Mouse (Mus musculus) T-helper 17 cell (primary cell): ENCODE results near the gene Fbxl5.

Experiments
- in situ Hi-C, 2 experiments: fragments of 300-600 bp; cut with MboI, MseI; formaldehyde crosslinking; loops; 1 replicate in 1 of 2; 2 replicates in 1 of 2; pipeline ENCODE4 v1.15.1; 2025; ENCODE audit warnings: high pct_unique_total_duplicates in 2 of 2

Fbxl5 gene

GRCm38 (mm10) chr5:43836590-43836989, 15.2 kb upstream of the Fbxl5 start:
- in situ Hi-C loops: loop anchor here (5.0 kb wide), 2 partner anchors 51 to 156 kb away; no protein-coding TSS in a partner anchor

DNA sequence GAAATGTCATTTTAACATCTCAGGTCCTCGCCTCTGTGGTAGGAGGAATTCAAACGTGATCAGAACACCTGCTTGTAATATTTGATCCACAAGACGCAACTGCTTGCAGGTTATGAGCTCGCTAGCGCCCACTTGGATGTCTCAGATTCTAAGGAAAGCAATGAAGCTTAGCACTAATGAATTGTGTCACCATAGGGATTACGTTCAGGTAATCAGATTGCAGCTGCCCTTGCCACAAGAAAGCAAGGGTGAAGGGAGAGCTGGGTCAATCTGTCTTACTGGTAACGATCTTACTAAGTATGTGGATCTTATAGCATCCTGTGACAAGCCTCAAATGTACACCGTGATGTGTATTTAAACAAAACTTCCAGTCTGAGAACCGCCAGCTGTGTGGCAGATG, 5.9 kb upstream of the Fbxl5 start:
- in situ Hi-C loops: no loop called here

GRCm38 (mm10) chr5:43826883-43827282, 5.4 kb upstream of the Fbxl5 start:
- in situ Hi-C loops: no loop called here

DNA sequence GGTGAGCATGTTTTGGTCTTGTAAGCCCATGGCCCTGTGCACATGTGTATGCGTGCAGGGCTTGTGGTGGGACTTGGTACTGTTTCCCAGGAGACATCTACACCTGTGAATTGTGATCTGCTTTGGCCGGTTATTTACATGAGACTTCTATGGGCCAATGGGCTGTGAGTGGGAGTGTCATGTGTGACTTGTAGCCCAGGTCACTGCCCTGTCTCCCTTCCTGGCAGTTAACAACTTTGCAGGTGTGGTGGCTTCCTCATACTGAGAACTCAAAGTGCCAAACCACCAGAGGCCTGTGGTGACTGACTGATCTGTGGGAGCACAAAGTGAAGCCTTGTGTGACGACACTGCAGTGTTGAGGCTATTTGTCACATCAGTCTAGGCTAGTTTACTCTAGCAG, 3.1 kb upstream of the Fbxl5 start:
- in situ Hi-C loops: loop anchor here in 1 of 2 experiments (25.0 kb wide), 1 partner anchor 587 kb away; the partner anchor contains the start of gene Cpeb2

DNA sequence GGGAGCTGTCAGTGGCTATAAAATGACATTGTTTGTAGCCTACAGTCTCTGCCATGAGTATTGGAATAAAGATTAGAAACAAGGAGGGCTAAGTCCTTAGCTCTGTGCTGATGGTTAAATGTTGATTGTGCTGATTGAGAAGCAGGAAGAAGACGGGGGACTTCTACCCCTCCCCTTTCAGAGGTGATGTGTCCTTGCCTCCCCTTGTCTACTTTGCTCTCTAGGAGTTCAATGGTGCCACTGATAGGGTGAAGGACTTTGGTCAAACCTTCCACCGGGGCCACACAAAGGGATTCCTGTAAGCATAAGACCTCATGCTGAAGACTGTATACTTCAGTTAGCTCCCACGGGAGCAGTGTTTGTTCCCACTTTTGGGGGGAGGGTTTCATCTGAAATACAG, 1.4 kb upstream of the Fbxl5 start:
- in situ Hi-C loops: loop anchor here in 1 of 2 experiments (25.0 kb wide), 1 partner anchor 586 kb away; the partner anchor contains the start of gene Cpeb2

DNA sequence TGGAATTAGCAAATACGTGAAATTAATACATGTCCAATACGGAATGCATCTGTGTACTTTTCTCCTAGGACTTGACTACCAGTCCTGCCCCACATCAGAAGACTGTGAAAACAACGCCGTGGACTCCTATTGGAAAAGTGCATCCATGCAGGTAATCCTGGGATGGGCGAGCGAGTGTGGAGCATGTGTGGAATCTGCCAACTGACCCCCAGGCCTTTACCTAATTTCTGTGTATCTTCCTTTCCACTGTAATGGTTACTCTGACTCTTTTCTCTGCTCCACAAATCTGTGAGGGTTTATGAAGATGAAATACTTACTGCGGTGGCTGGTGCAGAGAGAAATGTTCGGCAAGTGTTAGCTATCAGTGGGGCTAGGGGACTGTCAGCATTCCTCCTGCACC, 761 bp upstream of the Fbxl5 start:
- in situ Hi-C loops: loop anchor here in 1 of 2 experiments (25.0 kb wide), 1 partner anchor 585 kb away; the partner anchor contains the start of gene Cpeb2

DNA sequence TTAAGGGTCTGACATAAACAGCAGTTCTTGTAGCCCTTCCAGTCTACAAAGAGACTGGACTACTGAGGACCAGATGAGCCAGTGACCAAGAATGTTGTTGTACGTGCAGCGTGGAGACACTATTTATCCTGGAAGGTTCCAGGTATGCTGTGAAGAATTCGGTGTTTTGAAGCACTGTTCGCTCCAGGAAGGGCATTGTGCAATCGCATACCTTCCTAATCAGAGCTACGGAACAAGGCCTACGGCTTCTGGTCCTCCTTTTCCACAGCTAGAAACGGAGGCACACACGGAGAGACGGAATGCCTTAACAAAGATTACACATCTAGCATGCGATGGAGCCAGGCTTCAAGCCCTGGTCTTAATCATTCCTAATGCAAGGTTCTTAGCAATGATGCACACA, 653 bp downstream of the Fbxl5 start:
- in situ Hi-C loops: loop anchor here in 1 of 2 experiments (25.0 kb wide), 1 partner anchor 583 kb away; the partner anchor contains the start of gene Cpeb2

DNA sequence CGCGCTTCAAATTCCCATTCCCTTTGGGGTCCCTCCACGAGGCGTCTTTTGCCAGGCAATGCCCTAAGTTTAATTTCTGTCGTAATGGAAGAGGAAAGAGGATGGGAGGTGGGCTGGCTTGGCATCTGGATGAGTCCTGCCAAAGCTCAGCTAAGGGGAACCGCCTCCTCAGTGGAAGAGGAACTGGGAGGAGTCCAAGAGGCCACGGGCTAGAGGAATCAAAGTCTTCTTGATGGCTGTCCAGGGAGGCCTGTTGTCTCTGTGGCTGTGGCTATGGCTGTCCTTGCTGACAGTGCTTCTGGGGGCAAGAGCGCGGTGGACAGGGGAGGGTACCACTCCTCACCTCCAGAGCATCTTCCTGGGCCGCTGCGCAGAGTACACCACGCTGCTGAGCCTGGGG, 2.7 kb downstream of the Fbxl5 start, which contains the start of gene Bst1:
Gene Bst1, plus strand, starts transcription at position 191 of the 400 bp plus-strand sequence.
- in situ Hi-C loops: loop anchor here in 1 of 2 experiments (25.0 kb wide), 1 partner anchor 581 kb away; the partner anchor contains the start of gene Cpeb2

DNA sequence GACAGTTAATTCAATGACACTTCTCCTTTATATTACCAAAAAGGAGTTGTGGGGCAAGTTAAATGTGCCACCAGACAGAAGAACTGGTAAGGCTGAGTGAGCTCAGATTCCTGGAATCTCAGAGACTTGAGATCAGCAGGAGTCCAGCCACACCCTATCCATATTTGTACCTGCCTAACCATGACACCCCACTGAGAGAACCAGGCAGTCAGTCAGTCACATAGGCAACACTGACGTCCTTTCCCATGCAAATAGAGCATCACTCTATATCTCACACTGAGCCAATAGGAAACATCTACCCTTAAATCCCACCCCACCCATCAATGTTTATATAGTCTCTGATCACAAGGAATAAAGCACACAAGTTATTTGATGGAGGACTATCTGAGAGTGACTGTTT, 5.7 kb downstream of the Fbxl5 start:
- in situ Hi-C loops: loop anchor here in 1 of 2 experiments (25.0 kb wide), 1 partner anchor 578 kb away; the partner anchor contains the start of gene Cpeb2

- in situ Hi-C loops: loop anchor here in 1 of 2 experiments (25.0 kb wide), 1 partner anchor 577 kb away; the partner anchor contains the start of gene Cpeb2
Measured at GRCm38 (mm10) chr5:43814536-43814935, 6.9 kb downstream of the Fbxl5 start.

GRCm38 (mm10) chr5:43810427-43811062, 10.9 kb downstream of the Fbxl5 start:
- in situ Hi-C loops: loop anchor here in 1 of 2 experiments (25.0 kb wide), 1 partner anchor 573 kb away; the partner anchor contains the start of gene Cpeb2

DNA sequence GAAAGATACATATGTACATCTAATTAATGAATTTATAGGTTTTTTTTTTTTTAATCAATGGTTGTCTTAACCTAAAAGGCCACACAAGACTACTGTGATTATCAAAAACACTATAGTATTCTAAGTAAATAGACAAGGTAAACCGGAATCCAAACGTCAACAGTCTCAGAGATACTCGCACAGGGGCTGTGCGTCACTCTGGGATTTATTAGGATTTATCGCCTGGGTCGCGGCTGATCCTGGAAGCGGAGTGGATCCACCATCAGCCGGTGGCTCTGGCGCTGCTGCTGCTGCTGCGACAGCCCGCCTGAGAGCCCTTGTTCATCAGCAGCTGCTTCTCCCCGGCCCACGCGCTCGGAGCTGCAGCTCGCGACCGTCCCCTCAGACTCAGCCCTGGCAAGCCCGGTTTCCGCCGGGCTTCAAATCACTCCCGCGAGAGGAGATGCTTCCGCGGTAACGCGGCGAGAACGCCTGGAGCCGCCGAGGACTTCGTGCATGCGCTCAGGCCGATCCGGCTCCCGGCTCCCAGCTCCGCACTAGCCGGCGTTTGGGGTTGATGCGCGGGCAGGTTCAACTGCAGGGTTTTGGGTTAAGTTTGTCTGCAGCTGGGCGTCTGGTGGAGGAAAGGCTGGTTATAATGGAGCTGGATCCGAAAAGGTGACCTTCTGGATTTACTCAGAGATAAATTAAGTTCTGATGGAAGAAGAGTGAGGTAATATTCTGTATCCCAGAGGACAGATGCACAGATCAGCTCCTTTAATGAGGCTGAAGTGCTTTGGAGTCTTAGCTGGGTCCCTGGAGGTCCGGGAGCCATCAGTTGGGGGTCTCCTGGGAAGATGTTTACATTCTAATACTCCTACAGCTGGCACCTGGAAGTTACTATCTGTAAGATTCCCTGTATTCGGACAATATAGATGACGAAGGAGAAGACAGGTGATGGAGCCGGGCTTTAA, 13.4 kb downstream of the Fbxl5 start:
- in situ Hi-C loops: loop anchor here (5.0 to 25.0 kb wide), 3 partner anchors 49 to 571 kb away; partner anchors contain the start of gene Cpeb2 (in 1 of the 2)

DNA sequence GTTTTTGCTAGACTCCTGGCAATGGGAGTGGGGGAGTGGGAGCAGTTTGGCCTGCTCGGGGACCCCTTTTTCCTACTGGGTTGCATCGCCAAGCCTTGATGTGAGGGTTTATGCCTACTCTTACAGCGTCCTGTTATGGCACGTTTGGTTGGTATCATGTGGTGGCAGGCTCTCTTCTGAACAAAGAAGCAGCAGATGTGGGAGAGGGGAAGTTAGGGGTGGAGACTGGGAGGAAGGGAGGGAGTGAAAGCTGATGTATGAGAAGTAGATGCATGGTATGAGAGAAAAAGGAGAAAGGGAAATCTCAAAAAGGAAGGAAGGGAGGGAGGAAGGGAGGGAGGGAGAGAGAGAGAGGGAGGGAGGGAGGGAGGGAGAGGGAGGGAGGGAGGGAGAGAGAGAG, 14.5 kb downstream of the Fbxl5 start:
- in situ Hi-C loops: loop anchor here (5.0 to 25.0 kb wide), 3 partner anchors 50 to 570 kb away; partner anchors contain the start of gene Cpeb2 (in 1 of the 2)

- in situ Hi-C loops: loop anchor here (5.0 to 25.0 kb wide), 3 partner anchors 51 to 569 kb away; partner anchors contain the start of gene Cpeb2 (in 1 of the 2)
Measured at GRCm38 (mm10) chr5:43806340-43806739, 15.1 kb downstream of the Fbxl5 start.

- in situ Hi-C loops: loop anchor here (5.0 to 25.0 kb wide), 3 partner anchors 52 to 568 kb away; partner anchors contain the start of gene Cpeb2 (in 1 of the 2)
Measured at GRCm38 (mm10) chr5:43805401-43805800, 16.0 kb downstream of the Fbxl5 start.

GRCm38 (mm10) chr5:43801798-43802197, 19.6 kb downstream of the Fbxl5 start:
- in situ Hi-C loops: loop anchor here in 1 of 2 experiments (10.0 to 25.0 kb wide), 2 partner anchors 127 to 564 kb away; partner anchors contain the start of gene Cpeb2

GRCm38 (mm10) chr5:43801253-43801652, 20.2 kb downstream of the Fbxl5 start:
- in situ Hi-C loops: loop anchor here in 1 of 2 experiments (10.0 to 25.0 kb wide), 2 partner anchors 126 to 564 kb away; partner anchors contain the start of gene Cpeb2

DNA sequence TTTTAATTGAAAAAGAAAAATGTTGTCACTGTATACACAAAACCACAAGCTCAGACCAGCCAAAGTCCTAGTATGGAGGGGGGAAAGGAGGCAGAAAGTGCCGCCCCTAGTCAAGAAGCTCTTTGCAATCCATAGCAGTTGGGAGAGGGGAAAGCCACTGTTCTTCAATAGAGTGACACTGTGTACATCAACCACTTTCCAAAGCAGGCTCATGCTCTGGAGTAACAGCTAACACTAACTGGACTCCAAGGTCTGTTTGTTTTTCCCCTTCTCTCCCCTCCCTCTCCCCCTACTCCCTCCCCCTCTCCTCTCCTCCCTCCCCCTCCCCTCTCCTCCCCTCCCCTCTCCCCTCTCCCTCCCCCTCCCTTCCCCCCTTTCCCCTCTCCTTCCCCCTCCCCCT, 20.7 kb downstream of the Fbxl5 start:
- in situ Hi-C loops: loop anchor here in 1 of 2 experiments (10.0 to 25.0 kb wide), 2 partner anchors 126 to 563 kb away; partner anchors contain the start of gene Cpeb2

GRCm38 (mm10) chr5:43799530-43799929, 21.9 kb downstream of the Fbxl5 start:
- in situ Hi-C loops: no loop called here

- in situ Hi-C loops: no loop called here
Measured at GRCm38 (mm10) chr5:43792354-43792753, 29.1 kb downstream of the Fbxl5 start.
